Mouse (Mus musculus) limb, embryonic 11.5 days (tissue): Measurements from ENCODE around the gene Cd300lg. TPM values are rescaled to one million over a fixed set of nuclear protein-coding genes. Genes with fewer than 3 reads are reported as not detected.

Experiments
- ATAC-seq: fragments of 200-750 bp; cut with Nextera tagmentation; 2 replicates; pipeline ENCODE4 v1.8.0; 2017; ENCODE audit warnings: low read depth; ENCODE audit not compliant: insufficient number of reproducible peaks, low FRiP score, low TSS enrichment
- DNase-seq: peaks from one replicate; pipeline ENCODE4 v3.0.0-alpha.2; 2015; ENCODE audit warnings: low spot score
- H3K27ac ChIP-seq: fragments of 300-500 bp; sonication (generic); replicated peaks from 2 replicates; pipeline ENCODE4 v1.5.1; 2014; ENCODE audit warnings: low read depth, mild to moderate bottlenecking, low read length
- H3K27me3 ChIP-seq: fragments of 300-500 bp; sonication (generic); 2 replicates; pipeline ENCODE4 v1.6.1; 2014; ENCODE audit warnings: mild to moderate bottlenecking, low read length, mixed read lengths; ENCODE audit not compliant: control insufficient read depth, insufficient read depth
- H3K36me3 ChIP-seq: fragments of 300-500 bp; sonication (generic); 2 replicates; pipeline ENCODE4 v1.6.1; 2014; ENCODE audit warnings: mild to moderate bottlenecking, low read length, moderate library complexity, mixed read lengths; ENCODE audit not compliant: control insufficient read depth, insufficient read depth
- H3K4me1 ChIP-seq: fragments of 300-500 bp; sonication (generic); 2 replicates; pipeline ENCODE4 v1.6.1; 2014; ENCODE audit warnings: low read length, mixed read lengths; ENCODE audit not compliant: control insufficient read depth, insufficient read depth
- H3K4me2 ChIP-seq: fragments of 300-500 bp; sonication (generic); 2 replicates; pipeline ENCODE4 v1.6.1; 2014; ENCODE audit warnings: low read depth, mild to moderate bottlenecking, moderate library complexity; ENCODE audit not compliant: severe bottlenecking
- H3K4me3 ChIP-seq: fragments of 300-500 bp; sonication (generic); 2 replicates; pipeline ENCODE4 v1.5.1; 2014; ENCODE audit warnings: low read depth, low read length
- H3K9ac ChIP-seq: fragments of 300-500 bp; sonication (generic); 2 replicates; pipeline ENCODE4 v1.6.1; 2014; ENCODE audit warnings: mild to moderate bottlenecking, low read length
- H3K9me3 ChIP-seq: fragments of 300-500 bp; sonication (generic); 2 replicates; pipeline ENCODE4 v1.6.1; 2016; ENCODE audit warnings: low read length; ENCODE audit not compliant: control insufficient read depth
- WGBS: fragments of 180-500 bp; shearing (Covaris S2); extraction: QIAGEN DNeasy Blood & Tissue Kit; methylation state at CpG from one replicate; pipeline ENCODE4 v1.1.7; 2014; 5-methylcytosine and 5-hydroxymethylcytosine counted together
- polyA plus RNA-seq: library from polyadenylated mRNA; unstranded; fragments of >200 nt; fragmentation: Nextera tagmentation; extraction: Ambion mirVana; gene quantifications from 2 replicates; pipeline ENCODE4 v1.2.1, GENCODE M21; 2014

The Cd300lg gene
- polyA plus RNA-seq, 1 experiment from 2014 or later, result 0.35 TPM

DNA sequence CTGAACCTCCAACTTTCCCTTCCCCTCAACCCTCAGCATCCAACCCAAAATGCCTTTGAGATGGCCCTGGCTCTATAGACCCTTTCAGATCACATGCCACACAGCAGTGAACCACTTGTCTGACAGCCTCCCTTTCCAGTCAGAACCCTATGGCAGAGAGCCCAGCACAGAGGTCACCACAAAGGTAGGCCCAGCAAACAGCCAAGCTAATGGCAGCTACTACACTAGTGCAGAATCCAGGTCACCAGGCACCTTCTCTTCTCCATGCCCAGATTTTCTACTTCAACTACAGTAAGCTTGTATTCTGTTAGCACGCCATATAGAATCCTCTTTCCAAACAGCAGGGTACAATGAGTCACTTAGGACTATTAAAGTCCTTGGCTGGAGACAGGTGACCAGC, 25.2 kb upstream of the Cd300lg start:
- no peak overlapping the region for H3K4me3 ChIP-seq
- no peaks in the 10 kb centered on the region for H3K27me3 ChIP-seq
- no peak overlapping the region for H3K9ac ChIP-seq
- no peak for DNase-seq
- H3K4me1 ChIP-seq, result no peaks in the 10 kb centered on the region
- peaks cover 2% of the 10 kb centered on the region; the same call in 1 of the 2 replicates for H3K36me3 ChIP-seq
- ATAC-seq, result no peak
- H3K9me3 ChIP-seq, result no peaks in the 10 kb centered on the region
- no peak overlapping the region for H3K27ac ChIP-seq
- no peak overlapping the region for H3K4me2 ChIP-seq
- 82% methylated on average over 1 of the region's 1 CpGs for WGBS

DNA sequence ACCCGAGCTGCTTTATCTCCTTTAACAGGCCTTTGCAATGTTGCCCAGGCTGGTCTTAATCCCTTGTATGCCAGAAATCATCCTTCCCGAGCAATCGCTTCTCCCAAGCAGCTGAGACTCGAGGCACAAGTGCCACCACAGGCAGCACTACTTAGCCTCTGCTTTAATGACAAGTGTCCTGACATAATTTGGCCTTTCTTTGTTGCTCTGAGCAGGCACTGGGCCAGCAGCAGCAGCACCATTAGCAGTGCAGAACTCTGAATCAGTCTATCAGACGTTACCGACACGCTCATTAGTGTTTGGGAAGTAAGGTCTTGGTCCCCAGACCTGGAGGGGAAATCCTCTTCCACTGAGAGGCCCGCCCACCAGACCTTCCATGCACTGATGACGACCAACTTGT, 21.6 kb upstream of the Cd300lg start:
- H3K36me3 ChIP-seq, result no peaks in the 10 kb centered on the region
- H3K27ac ChIP-seq, result no peak overlapping the region
- no peak overlapping the region for H3K4me2 ChIP-seq
- DNase-seq, result no peak
- H3K9me3 ChIP-seq, result no peaks in the 10 kb centered on the region
- H3K4me1 ChIP-seq, result no peaks in the 10 kb centered on the region
- WGBS, result 85% methylated on average over 9 of the region's 9 CpGs
- no peak overlapping the region for H3K9ac ChIP-seq
- no peaks in the 10 kb centered on the region for H3K27me3 ChIP-seq
- H3K4me3 ChIP-seq, result no peak overlapping the region
- no peak for ATAC-seq

DNA sequence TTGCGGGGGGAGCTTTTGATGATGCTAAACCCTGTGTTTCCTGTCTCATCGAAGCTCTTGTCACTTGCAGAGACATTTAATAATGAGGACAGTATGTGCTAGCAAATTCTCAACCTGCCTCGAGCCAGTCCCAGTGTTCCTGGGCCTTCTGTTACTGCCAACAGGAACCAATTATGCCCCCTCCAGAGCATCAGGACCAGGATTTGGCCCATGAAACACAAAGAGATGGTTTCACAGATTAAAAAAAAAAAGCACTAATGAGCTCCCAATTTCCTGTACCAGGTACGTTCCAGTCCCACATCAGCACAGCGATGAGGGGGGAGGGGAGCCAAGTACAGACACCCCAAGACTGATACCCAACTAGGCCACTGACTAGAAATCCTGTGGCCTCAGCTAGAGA, 20.1 kb upstream of the Cd300lg start:
- Histone ChIP-seq H3K27me3 (no peaks in the 10 kb centered on the region), H3K27ac (no peak overlapping the region), H3K4me2 (no peak overlapping the region), H3K4me3 (no peak overlapping the region), H3K9ac (no peak overlapping the region), H3K4me1 (peaks cover 8% of the 10 kb centered on the region), H3K36me3 (no peaks in the 10 kb centered on the region), H3K9me3 (no peaks in the 10 kb centered on the region)
- ATAC-seq, result no peak
- DNase-seq, result no peak
- 43% methylated on average over 5 of the region's 5 CpGs for WGBS

DNA sequence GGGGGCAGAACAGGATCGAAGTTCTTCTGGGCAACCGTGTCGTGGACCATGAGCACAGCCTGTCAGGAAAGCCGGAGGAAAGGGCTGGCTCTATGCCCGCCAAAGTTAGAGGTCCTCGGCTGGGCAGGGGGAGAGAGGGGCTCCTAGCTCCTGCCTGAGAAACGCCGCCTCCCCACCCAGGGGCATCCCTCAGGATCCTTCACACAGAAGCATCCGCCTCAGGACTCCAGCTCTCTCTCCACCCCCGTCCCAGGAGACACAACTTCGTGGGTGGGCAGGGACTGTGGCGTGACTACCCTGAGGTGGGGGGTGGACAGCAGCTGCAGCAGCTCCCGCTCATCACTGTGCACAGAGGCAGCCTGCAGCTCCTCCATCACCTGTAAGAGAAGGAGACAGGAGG, 17.9 kb upstream of the Cd300lg start:
- Histone ChIP-seq H3K4me2 (no peak overlapping the region), H3K4me3 (no peak overlapping the region), H3K27ac (no peak overlapping the region), H3K27me3 (no peaks in the 10 kb centered on the region), H3K9ac (no peak overlapping the region), H3K36me3 (no peaks in the 10 kb centered on the region), H3K4me1 (peaks cover 13% of the 10 kb centered on the region), H3K9me3 (no peaks in the 10 kb centered on the region)
- ATAC-seq, result no peak
- DNase-seq, result no peak
- 78% methylated on average over 13 of the region's 13 CpGs for whole genome bisulfite sequencing

DNA sequence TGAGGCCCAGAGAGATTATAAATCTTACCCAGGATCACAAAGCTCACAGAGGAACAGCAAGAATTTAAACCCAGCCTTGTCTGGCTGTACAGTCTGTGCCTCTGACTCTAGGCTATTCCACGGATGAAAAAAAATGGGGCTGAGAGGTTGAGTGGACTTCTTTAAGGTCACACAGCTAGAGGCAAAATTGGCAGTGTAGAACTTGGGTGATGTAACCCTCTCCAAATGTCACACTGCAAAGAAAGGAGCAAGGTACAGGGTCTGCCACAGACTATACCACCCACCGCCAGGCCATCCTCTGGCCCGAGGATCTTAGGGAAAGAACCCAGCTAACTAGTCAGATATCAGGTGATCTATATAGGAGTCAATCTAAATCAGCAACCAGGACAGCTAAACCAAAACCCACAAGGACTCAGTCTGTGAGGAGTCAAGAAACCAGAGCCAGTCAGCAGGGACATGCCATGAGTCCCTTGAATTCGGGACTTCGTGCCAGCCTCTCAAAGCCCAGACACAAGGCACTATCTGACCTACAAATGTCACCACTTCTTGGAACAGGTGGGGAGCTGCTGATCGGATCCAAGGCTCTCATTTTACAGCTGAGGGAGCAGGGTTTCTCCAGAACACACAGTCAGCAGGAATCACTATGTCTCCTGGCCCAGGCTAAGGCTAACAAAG, 17.1 kb upstream of the Cd300lg start:
- Histone ChIP-seq H3K4me3 (no peak overlapping the region), H3K27ac (no peak overlapping the region), H3K9me3 (no peaks in the 10 kb centered on the region), H3K4me2 (no peak overlapping the region), H3K9ac (no peak overlapping the region), H3K4me1 (peaks cover 13% of the 10 kb centered on the region), H3K36me3 (no peaks in the 10 kb centered on the region), H3K27me3 (no peaks in the 10 kb centered on the region)
- DNase-seq (no peak), ATAC-seq (no peak)
- 86% methylated on average over 6 of the region's 6 CpGs for WGBS

DNA sequence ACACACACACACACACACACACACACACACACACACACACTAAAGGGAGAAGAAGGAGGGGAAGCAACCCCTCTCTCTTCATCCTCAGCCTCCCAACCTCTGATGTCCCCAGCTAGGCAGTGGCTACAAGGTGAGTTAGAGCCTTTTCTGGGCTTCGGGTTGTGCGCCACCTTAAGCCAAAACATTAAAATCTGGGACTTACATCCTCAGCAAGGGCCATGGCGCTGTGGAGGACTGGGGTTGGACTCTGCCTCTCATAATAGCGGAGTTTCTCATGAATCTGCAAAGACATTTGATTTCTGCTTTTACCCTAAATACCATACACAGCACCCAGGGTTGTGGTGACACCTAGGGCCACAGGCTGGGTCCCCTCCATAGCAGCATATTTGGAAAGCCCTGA, 16.4 kb upstream of the Cd300lg start:
- Histone ChIP-seq H3K9me3 (no peaks in the 10 kb centered on the region), H3K36me3 (no peaks in the 10 kb centered on the region), H3K4me3 (no peak overlapping the region), H3K4me1 (peaks cover 13% of the 10 kb centered on the region), H3K9ac (no peak overlapping the region), H3K27me3 (no peaks in the 10 kb centered on the region), H3K27ac (no peak overlapping the region), H3K4me2 (no peak overlapping the region)
- 85% methylated on average over 4 of the region's 4 CpGs for WGBS
- ATAC-seq (no peak), DNase-seq (no peak)

DNA sequence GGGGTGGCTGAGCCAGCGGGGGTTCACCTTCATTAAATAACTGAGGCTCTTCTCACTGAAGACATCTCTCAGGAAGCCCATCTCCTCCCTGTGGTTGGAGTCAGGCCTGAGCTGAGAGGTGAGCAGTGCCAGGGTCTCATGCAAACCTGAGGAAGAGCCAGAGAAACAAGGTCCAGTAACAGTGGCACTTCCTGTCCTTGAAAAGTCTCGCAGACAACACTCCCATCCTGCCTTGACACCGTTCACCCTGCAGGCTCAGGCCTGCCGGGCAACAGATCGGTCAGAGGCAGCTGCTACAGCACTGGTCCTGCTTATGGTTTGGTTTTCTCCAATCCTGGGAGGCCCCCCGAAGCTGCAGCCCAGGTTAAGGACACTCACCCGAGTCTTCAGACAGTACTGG, 16.0 kb upstream of the Cd300lg start:
- Histone ChIP-seq H3K4me1 (peaks cover 13% of the 10 kb centered on the region), H3K36me3 (no peaks in the 10 kb centered on the region), H3K9me3 (no peaks in the 10 kb centered on the region), H3K27me3 (no peaks in the 10 kb centered on the region), H3K4me3 (0 out of 2 replicates have a peak overlapping the region, but pooled peaks have one; percentile 78), H3K4me2 (peak overlapping the region; percentile 82; the same call in 1 of the 2 replicates), H3K9ac (0 out of 2 replicates have a peak overlapping the region, but pooled peaks have one; percentile 7), H3K27ac (no peak overlapping the region)
- WGBS, result 29% methylated on average over 7 of the region's 7 CpGs
- ATAC-seq (no peak), DNase-seq (no peak)

DNA sequence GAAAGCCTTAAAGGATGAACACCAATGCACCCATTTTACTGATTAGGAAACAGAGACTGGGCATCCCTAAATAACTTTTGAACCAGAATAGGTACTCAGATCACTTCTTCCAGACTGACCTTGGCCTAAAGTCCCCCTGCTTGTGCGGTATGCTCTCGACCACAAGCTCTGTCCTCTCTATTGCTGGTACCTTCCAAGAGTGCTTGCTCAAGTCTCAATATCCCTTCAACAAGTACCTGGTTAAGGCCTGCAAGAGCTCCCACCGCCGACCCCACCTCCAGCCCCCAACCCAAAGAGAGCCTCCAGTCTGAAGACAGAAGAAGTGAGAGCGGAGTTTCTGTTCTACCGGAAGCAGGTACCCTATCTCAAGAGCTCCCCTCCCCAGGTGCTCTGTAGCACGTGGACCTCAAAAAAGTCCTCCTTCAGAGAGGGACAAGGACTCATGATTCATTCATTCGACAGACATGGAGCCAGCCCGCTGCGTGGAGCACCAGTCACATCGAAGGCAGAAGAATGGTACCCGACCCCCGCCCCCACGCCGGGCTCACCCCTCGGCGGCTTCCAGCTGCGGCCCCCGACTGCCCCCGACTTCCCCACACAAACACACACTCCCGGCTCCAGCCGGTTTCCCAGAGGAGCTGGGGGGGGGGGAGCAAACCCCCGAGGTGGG, 15.2 kb upstream of the Cd300lg start:
- no peaks in the 10 kb centered on the region for H3K9me3 ChIP-seq
- H3K27me3 ChIP-seq, result no peaks in the 10 kb centered on the region
- DNase-seq (peak; percentile 59), ATAC-seq (no peak)
- peak overlapping the region; percentile 80 for H3K9ac ChIP-seq
- 1% methylated on average over 23 of the region's 23 CpGs for WGBS
- H3K4me3 ChIP-seq, result peak overlapping the region; percentile 78
- peak overlapping the region; percentile 82 for H3K4me2 ChIP-seq
- peak overlapping the region; percentile 36; the same call in 1 of the 2 replicates for H3K27ac ChIP-seq
- no peaks in the 10 kb centered on the region for H3K36me3 ChIP-seq
- H3K4me1 ChIP-seq, result peaks cover 13% of the 10 kb centered on the region
